Mouse (Mus musculus) layer of hippocampus, adult 2 months (tissue): ENCODE results near the gene Galnt10. TPM values are rescaled to one million over a fixed set of nuclear protein-coding genes. Genes with fewer than 3 reads are reported as not detected.
A peak's percentile ranks its signal among the peaks of the same experiment; 100 is the strongest.

Source experiments
- DNase-seq, 2 experiments: peaks; one replicate each; pipeline ENCODE4 v3.0.0; 2022; ENCODE audit warnings: low spot score in 2 of 2
- H3K27ac ChIP-seq: fragments of 200-600 bp; 2 replicates; pipeline ENCODE4 v1.8.1; 2022
- H3K4me3 ChIP-seq: fragments of 200-600 bp; 2 replicates; pipeline ENCODE4 v1.8.1; 2022; ENCODE audit warnings: mild to moderate bottlenecking
- CTCF ChIP-seq: fragments of 200-600 bp; conservative IDR thresholded peaks from 2 replicates; pipeline ENCODE4 v1.8.1; 2022; ENCODE audit warnings: antibody characterized with exemption, mild to moderate bottlenecking, moderate library complexity
- total RNA-seq, 2 experiments: library from RNA; stranded (reverse); gene quantifications; 2 replicates each; pipeline ENCODE4 v1.2.3; 2021

The Galnt10 gene
- total RNA-seq, 2 experiments from 2014 or later: 6.3 TPM

DNA sequence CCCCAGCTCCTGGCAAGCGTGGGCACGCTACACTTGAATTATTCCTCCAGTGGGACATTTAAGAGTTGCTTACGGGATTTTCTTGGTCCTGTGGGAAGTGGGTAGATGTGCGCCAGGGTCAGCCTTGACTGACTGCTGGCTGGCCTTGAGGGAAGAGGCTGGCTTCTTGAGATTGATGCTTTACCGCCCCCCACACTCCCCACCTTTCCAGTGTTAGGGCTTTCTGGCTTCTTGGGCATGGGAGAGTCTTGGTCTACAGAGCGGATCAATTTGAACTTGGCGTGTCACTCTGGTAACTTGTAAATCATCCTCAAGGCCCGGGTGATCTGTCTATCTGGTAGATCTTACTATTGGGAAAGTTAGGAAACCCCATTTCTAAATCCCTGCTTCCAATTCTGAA lies 1.7 kb downstream of the Galnt10 start:
- TF ChIP-seq CTCF: no peak
- Histone ChIP-seq H3K4me3 (no peak overlapping the region; the same call in 1 of the 2 replicates), H3K27ac (no peak overlapping the region)
- no peak for DNase-seq

DNA sequence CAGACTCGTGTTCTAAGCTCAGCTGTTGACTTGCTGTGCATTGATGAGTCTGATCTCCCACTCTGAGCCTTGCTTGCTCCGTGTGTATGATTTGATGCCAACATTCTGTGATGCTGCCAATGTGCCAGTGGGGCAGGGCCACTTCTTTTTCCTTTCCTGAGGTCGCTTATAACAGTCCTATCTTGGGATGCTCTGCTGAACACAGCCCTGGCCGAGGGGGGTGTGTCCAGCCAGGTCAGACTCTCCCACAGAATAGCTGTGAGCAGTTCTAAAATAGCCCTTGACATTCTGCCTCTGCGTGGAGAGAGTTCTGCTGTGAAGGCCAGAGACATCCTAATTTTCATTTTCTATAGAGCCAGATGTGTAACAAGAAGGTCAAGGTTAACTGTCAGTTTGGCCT lies 2.2 kb downstream of the Galnt10 start:
- no peak for TF ChIP-seq CTCF

DNA sequence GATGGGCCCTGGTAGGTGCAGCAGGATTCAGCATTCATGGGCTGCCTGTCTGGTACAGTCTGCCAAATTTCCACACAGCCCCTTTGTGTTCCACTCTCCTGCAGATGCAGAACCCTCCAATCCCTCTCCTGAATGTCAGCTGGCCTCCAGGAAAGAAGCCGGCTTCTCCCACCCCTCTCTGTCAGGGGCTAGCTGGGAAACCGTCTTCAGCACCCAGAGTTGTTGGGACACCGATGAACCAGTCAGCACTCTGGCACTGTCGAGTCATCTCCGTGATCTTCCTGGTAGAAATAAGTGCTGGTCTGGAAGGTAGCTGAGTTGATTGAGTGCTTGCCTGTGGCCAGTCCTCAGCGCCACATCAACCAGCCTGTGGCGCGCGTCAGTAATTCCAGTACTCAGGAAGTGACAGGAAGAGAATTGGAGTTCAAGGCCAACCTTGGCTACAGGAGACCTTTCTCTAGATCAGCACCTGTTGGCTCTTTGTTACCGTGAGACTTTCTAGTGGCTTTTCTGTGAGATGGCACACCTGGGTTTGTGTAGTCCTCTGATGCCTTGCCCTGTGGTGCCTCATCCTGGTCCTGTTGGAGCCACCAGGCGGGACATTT lies 3.1 kb downstream of the Galnt10 start:
- Histone ChIP-seq H3K4me3 (no peak overlapping the region), H3K27ac (no peak overlapping the region)
- no peak for DNase-seq
- no peak for TF ChIP-seq CTCF

More for the DNA sequence above, 2.2 kb downstream of the Galnt10 start:
- no peak overlapping the region for H3K4me3 ChIP-seq
- no peak overlapping the region for H3K27ac ChIP-seq
- DNase-seq: no peak

DNA sequence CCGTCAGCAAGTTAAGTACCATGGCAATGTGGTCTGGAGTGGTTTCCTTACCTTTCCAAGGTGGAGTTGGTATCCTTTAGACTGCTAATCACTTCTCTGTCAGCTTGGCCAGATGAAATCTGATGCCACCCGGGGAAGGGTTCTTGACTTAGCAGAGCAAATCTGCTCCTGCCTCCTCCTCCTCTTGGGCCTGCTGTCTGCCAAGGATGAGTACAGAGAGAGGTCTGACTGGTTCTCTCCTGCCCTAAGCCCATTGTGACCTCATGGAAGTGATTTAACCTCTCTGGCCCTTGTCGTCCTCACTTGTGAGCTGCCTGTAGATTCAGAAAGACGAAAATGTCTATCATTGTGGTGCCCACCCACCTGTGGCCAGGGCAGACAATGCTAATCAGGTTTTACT lies 4.0 kb downstream of the Galnt10 start:
- DNase-seq: no peak
- Histone ChIP-seq H3K4me3 (no peak overlapping the region), H3K27ac (no peak overlapping the region)
- no peak for TF ChIP-seq CTCF

DNA sequence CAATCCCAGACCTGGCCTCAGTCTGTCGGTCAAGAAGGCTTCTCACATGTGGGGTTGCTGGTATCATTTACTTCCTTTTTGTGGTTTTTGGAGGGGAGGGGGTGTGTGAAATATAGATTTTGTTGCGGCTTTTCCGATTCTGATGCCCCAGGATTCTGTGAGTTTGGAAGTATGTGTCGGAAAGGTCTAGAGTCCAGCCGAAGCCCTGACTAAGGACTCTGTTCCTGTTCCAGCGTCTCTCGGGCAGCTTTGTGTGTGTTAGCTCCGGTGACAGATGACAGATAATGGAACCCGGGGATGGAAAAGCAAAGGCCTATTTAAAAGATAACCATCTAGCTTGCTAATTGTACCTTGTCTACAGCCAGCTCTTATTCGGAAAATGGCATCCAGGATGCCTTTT lies 4.4 kb downstream of the Galnt10 start:
- no peak for DNase-seq
- no peak for TF ChIP-seq CTCF
- no peak overlapping the region for H3K4me3 ChIP-seq
- no peak overlapping the region for H3K27ac ChIP-seq

DNA sequence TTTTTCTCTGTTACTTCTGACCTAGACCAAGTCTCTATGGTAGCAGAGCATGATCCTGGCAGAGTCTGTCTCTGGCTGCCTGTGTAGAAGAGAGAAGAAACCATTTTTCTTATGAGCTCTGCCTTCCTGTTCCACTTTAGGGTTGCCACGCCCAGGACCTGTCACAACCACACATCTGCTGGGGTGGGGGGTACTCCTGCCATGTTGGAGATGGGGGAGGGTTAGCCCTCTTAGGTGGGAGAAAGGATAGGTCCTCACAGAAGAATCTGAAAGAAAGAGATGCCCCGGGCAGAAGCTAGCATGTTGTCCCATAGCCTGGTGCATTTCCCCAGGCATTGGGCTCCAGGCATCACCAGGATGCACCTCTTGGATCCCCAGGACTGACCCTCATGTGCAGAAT lies 5.6 kb downstream of the Galnt10 start:
- H3K4me3 ChIP-seq: no peak overlapping the region
- no peak for TF ChIP-seq CTCF
- H3K27ac ChIP-seq: no peak overlapping the region
- no peak for DNase-seq

DNA sequence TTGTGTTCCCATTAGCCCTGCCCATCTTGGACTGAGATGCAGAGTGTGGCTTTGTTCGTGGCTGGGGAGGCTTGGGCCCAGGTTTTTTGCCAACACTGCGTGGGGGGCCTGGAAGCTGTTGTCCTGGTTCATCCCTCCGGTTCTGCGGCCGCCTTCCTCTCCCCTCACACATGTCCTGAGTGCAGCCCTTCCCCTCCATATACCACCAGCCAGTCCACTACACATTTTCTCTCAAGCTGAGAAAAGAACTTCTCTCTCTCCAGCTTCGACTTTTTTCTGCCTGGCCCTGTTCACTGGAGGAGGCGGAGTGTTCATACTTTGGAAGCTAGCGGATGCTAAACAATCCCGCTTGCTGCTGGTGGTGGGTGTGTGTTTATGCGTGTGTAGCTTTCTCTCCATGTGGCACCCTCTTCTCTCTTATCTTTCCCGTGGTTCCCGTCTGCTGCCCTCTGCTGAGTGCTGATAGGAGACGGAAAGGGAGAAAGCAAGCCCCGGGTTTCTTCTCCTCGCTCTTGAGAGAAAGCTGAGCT lies 6.1 kb downstream of the Galnt10 start:
- no peak overlapping the region for H3K27ac ChIP-seq

DNA sequence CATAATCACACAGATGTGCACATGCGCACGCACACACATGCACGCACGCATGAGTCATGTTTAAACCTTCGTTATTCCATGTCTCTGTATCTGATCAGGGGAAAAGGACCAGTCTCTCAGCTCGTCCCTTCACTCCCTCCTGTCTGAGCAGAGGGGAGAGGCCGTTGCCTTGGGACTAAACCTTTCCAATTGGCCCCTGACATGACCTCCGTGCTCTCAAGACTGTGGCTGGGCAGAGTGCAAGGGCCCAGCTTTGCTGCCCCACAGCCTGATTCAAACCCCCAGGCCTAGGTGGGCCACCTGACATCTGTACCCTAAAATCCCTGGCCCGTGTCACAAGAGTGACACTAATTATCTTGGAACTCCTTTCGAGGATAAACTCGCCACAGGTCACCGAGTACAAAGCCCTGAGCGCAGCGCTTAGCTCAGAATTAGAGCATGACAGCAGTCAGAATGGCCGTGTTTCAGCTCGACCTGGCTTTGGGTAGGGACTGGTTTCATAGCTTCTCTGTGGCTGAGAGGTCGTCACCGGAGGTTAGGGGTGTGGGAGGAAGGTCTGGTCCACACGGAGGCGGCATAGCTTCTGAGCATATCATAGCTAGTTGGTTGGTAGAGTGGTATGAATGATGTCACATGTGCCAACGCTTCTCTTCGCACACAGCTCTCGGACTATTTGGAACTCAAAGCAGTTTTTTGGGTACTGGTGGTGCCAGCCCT lies 7.1 kb downstream of the Galnt10 start:
- Histone ChIP-seq H3K4me3 (no peak overlapping the region), H3K27ac (no peak overlapping the region)
- no peak for TF ChIP-seq CTCF
- no peak for DNase-seq

More for the DNA sequence above, 6.1 kb downstream of the Galnt10 start:
- peak; percentile 72 for TF ChIP-seq CTCF
- no peak overlapping the region for H3K4me3 ChIP-seq
- DNase-seq: peak; percentile 68 to 87

DNA sequence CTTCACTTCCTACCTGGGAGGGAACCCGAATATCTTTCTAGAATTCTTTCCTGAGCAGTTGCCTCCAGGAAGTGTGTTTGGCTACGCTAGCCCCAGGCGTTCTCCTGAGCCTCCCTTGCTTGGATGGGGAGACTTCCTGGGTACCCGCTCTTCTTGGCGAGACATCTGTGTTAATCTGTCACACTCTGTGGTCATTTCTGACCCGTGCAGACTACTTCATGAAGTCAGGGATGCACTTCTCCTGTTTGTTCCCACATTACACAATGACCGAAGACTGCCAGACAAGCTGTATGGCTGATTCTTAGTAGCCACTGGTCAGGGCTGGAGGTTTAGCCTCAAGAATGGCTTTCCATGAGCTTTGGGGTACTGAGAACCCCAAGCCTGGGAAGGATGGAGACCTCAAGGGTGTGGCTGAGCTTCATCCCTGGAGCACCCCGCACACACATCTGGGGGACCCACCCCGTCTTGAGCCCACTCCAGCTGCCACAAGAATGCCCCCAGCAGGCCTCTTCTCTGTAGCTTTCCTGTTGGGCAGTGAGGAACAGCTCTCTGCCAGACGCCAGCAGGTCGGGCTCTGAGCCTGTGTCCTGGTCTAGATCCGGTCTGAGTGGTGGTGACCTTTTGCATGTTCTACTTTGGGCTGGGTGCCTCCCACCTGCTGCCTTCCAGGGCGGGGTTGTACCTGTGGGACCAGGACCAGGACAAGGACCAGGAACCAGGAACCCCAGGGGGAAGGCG lies 7.8 kb downstream of the Galnt10 start:
- no peak for TF ChIP-seq CTCF
- DNase-seq: no peak

DNA sequence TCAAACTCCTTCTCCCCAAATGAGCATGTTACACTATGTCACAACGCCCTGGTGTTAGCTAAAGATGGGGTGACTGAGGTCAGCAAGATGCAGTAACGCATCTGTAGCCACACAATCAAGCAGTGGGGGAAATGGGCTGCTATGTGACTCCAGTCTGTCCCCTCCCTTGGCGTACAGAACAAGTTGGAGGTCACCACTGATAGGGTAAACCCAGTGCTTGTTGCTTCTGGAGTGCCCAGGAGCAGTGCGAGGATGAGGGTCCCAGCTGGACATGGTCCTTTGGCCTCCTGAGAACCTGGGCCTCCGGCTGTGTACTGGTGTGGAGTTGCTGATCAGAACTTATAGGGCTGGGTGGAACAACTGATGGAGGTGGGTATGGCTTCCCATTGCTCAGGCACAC lies 8.6 kb downstream of the Galnt10 start:
- no peak for TF ChIP-seq CTCF
- Histone ChIP-seq H3K27ac (no peak overlapping the region), H3K4me3 (no peak overlapping the region)
- no peak for DNase-seq

More for the DNA sequence above, 7.8 kb downstream of the Galnt10 start:
- no peak overlapping the region for H3K4me3 ChIP-seq
- no peak overlapping the region for H3K27ac ChIP-seq

DNA sequence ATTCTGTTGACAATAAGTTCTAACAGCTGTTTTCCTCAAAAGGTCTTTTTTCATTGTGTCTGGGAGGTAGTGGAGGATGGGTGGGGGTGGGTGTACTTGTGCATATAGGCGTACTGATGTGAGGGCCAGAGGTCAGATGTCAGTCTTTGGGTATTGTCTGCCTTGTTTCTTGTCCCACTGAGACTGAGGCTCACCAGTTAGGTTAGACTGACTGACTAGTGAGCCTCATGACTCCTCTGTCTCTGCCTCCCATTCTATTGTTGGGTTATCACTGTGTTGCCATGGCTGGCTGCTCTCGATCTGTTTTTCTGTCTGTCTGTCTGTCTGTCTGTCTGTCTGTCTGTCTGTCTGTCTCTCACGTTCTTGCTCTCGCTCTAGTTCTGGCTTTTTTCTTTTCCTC lies 9.1 kb downstream of the Galnt10 start:
- no peak for TF ChIP-seq CTCF
- no peak for DNase-seq

DNA sequence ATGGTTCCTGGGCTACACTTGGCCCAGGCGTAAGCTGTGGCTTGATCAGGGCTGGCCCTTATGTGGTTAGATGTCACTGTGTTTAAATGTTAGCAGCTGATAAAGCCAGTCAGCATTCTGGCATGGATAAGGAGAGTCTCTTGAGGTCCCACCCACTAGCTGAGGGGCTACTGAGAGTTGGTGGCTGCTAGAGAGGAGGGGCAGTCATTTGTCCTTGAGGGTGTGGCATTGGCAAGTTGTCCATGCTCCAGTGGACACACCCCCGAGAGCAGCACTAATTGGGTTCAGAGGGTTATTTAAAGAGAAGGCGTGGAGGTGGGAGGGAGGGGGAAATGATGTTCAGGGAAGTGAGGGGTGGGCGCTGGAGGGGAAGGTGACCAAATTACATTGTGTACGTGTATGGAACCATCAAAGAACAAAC lies 9.7 kb downstream of the Galnt10 start:
- no peak for TF ChIP-seq CTCF
- Histone ChIP-seq H3K27ac (no peak overlapping the region), H3K4me3 (no peak overlapping the region)
- no peak for DNase-seq

More for the DNA sequence above, 9.1 kb downstream of the Galnt10 start:
- Histone ChIP-seq H3K27ac (no peak overlapping the region), H3K4me3 (no peak overlapping the region)

DNA sequence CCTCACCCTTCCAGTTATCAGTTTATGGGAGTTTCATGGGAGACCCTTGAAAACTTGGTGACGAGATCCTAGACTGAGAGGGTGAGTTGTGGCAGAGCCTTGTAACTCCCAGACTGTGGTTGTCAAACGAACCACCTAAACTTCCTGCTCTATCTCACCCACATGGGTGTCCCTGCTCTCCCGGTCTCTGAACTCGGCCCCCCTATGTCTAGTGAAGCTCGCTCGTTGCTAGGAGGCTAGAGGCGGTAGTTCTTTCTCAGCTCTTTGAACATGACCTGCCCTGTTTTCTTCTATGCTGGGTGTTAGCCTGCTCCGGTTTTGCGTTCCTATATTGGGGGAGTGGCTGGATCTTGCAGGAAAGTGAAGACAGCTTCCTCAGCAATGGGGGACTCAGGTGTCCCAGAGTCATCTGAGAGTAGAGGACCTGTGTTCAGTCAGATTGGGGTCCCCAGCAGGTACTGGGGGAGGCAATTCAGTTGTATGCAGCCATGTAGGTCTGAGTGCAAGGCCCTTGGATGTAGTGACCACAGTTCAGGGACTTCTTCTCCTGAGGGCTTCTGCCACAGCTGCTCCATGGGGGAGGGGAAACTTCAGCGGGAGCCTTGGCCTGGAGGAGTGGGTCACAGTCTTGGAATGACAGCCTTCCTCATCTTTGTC lies 10.6 kb downstream of the Galnt10 start:
- Histone ChIP-seq H3K4me3 (no peak overlapping the region), H3K27ac (no peak overlapping the region)
- no peak for TF ChIP-seq CTCF
- DNase-seq: no peak
